Mouse (Mus musculus): ENCODE data around the gene Fxyd7. TPM values are rescaled to one million over a fixed set of nuclear protein-coding genes. Genes with fewer than 3 reads are reported as not detected.

Fxyd7 gene
- polyA plus RNA-seq, 1 experiment from 2014 or later = 1.5 TPM

- 74% methylated on average over 12 of the region's 12 CpGs for WGBS
- no peak for DNase-seq (ENCODE audit: low spot score)
- Histone ChIP-seq H3K27me3 (ENCODE audit: insufficient read depth, poor library complexity, severe bottlenecking) (peaks cover 56% of the 10 kb centered on the region), H3K36me3 (no peaks in the 10 kb centered on the region), H3K4me1 (peaks cover 14% of the 10 kb centered on the region), H3K27ac (no peak overlapping the region), H3K9me3 (no peaks in the 10 kb centered on the region), H3K4me3 (no peak overlapping the region)
These were observed 10.8 kb downstream of the Fxyd7 start for GRCm38 (mm10) chr7:31040281-31041022.

DNA sequence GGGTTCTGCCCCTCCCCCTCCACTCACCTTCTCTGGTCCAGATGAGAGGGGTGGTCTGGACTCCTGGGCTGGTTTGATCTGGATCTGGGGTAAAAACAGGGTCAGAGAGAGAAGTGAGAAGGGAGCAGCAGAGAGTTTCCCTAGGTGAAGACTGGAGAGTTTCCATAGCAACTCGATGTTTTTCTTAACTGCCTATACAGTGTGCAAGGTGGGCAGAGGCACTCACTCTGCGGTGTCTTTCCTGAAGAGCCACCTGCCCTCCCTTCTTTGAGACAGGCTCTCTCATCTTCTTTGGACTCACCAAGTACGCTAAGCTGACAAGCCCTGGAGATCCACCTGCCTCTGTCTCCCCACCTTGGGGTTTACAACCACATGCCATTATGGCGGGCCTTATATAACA is 12.3 kb downstream of the Fxyd7 start:
- Histone ChIP-seq H3K4me1 (peaks cover 14% of the 10 kb centered on the region), H3K36me3 (no peaks in the 10 kb centered on the region), H3K4me3 (no peak overlapping the region), H3K27ac (no peak overlapping the region), H3K9me3 (no peaks in the 10 kb centered on the region), H3K27me3 (ENCODE audit: insufficient read depth, poor library complexity, severe bottlenecking) (peaks cover 42% of the 10 kb centered on the region)
- no peak for DNase-seq (ENCODE audit: low spot score)
- WGBS = 78% methylated on average over 4 of the region's 4 CpGs

DNA sequence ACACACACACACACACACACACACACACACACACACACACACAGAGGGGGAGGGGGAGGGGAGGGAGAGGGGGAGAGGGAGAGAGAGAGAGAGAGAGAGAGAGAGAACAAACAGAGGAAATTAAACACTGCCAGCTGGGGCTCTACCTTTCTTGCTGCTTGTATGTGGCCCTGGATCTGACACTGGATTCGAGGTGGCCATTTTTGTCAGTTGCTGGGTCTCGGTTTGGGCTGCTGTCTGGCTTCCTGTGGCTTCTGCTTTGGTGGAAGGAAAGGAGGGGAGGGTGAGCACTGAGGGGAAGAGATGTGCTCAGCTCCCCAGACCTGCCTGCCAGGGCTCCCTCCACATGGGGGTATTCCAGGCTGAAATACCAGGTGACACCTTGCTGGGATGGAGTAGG is 13.6 kb downstream of the Fxyd7 start:
- Histone ChIP-seq H3K27ac (no peak overlapping the region), H3K4me1 (peaks cover 12% of the 10 kb centered on the region), H3K27me3 (ENCODE audit: insufficient read depth, poor library complexity, severe bottlenecking) (peaks cover 28% of the 10 kb centered on the region), H3K4me3 (no peak overlapping the region), H3K36me3 (no peaks in the 10 kb centered on the region), H3K9me3 (no peaks in the 10 kb centered on the region)
- DNase-seq (ENCODE audit: low spot score) = no peak
- WGBS = 80% methylated on average over 2 of the region's 2 CpGs

- no peaks in the 10 kb centered on the region for H3K9me3 ChIP-seq
- H3K36me3 ChIP-seq = no peaks in the 10 kb centered on the region
- no peak overlapping the region for H3K27ac ChIP-seq
- no peak for DNase-seq (ENCODE audit: low spot score)
- peaks cover 21% of the 10 kb centered on the region for H3K27me3 ChIP-seq (ENCODE audit: insufficient read depth, poor library complexity, severe bottlenecking)
- peaks cover 5% of the 10 kb centered on the region for H3K4me1 ChIP-seq
- H3K4me3 ChIP-seq = no peak overlapping the region
- 83% methylated on average over 7 of the region's 7 CpGs for WGBS
These were observed 14.3 kb downstream of the Fxyd7 start for GRCm38 (mm10) chr7:31036917-31037316.

- 63% methylated on average over 11 of the region's 11 CpGs for WGBS
- Histone ChIP-seq H3K27ac (no peak overlapping the region), H3K9me3 (no peaks in the 10 kb centered on the region), H3K36me3 (no peaks in the 10 kb centered on the region), H3K4me1 (no peaks in the 10 kb centered on the region), H3K27me3 (ENCODE audit: insufficient read depth, poor library complexity, severe bottlenecking) (peaks cover 4% of the 10 kb centered on the region), H3K4me3 (no peak overlapping the region)
- DNase-seq (ENCODE audit: low spot score) = no peak
These were observed 16.0 kb downstream of the Fxyd7 start for GRCm38 (mm10) chr7:31035291-31035690.

- no peak overlapping the region for H3K4me3 ChIP-seq
- no peaks in the 10 kb centered on the region for H3K36me3 ChIP-seq
- H3K27me3 ChIP-seq (ENCODE audit: insufficient read depth, poor library complexity, severe bottlenecking) = no peaks in the 10 kb centered on the region; the same call in 1 of the 2 replicates
- WGBS = 66% methylated on average over 11 of the region's 11 CpGs
- no peak overlapping the region for H3K27ac ChIP-seq
- no peaks in the 10 kb centered on the region for H3K4me1 ChIP-seq
- no peaks in the 10 kb centered on the region for H3K9me3 ChIP-seq
- no peak for DNase-seq (ENCODE audit: low spot score)
These were observed 16.5 kb downstream of the Fxyd7 start for GRCm38 (mm10) chr7:31034789-31035188.

- no peaks in the 10 kb centered on the region for H3K4me1 ChIP-seq
- 53% methylated on average over 9 of the region's 9 CpGs for WGBS
- H3K27me3 ChIP-seq (ENCODE audit: insufficient read depth, poor library complexity, severe bottlenecking) = no peaks in the 10 kb centered on the region
- H3K9me3 ChIP-seq = no peaks in the 10 kb centered on the region
- no peak overlapping the region for H3K27ac ChIP-seq
- no peak for DNase-seq (ENCODE audit: low spot score)
- H3K4me3 ChIP-seq = no peak overlapping the region
- H3K36me3 ChIP-seq = no peaks in the 10 kb centered on the region
These were observed 17.7 kb downstream of the Fxyd7 start for GRCm38 (mm10) chr7:31033409-31034165.

GRCm38 (mm10) chr7:31031731-31032130 is 19.5 kb downstream of the Fxyd7 start:
- Histone ChIP-seq H3K4me3 (no peak overlapping the region), H3K4me1 (no peaks in the 10 kb centered on the region), H3K9me3 (no peaks in the 10 kb centered on the region), H3K27me3 (ENCODE audit: insufficient read depth, poor library complexity, severe bottlenecking) (no peaks in the 10 kb centered on the region), H3K27ac (no peak overlapping the region), H3K36me3 (no peaks in the 10 kb centered on the region)
- DNase-seq (ENCODE audit: low spot score) = no peak
- 74% methylated on average over 7 of the region's 7 CpGs for WGBS

DNA sequence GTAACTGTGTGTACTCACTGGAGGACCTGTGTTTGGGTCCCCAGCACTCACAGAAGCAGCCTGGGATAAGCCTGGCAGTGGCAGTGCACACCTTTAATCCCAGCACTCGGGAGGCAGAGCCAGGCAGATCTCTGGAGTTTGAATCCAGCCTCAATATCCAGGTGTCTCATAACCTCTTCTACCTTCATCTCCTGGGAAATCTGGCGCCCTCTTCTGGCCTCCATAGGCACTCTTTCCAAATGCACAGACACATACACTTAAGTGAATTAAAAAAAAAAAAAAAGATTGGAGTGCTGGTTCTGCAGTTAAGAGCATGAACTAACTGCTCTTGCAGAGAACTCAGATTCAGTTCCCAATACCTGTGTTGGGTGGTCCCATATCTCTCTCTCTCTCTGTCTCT is 20.6 kb downstream of the Fxyd7 start:
- H3K9me3 ChIP-seq = no peaks in the 10 kb centered on the region
- H3K27me3 ChIP-seq (ENCODE audit: insufficient read depth, poor library complexity, severe bottlenecking) = no peaks in the 10 kb centered on the region
- no peak overlapping the region for H3K4me3 ChIP-seq
- no peaks in the 10 kb centered on the region for H3K4me1 ChIP-seq
- H3K27ac ChIP-seq = no peak overlapping the region
- DNase-seq (ENCODE audit: low spot score) = no peak
- 46% methylated on average over 2 of the region's 2 CpGs for WGBS
- H3K36me3 ChIP-seq = no peaks in the 10 kb centered on the region

- Histone ChIP-seq H3K4me1 (no peaks in the 10 kb centered on the region), H3K4me3 (no peak overlapping the region), H3K27me3 (ENCODE audit: insufficient read depth, poor library complexity, severe bottlenecking) (no peaks in the 10 kb centered on the region), H3K36me3 (no peaks in the 10 kb centered on the region), H3K9me3 (no peaks in the 10 kb centered on the region), H3K27ac (no peak overlapping the region)
- 70% methylated on average over 8 of the region's 8 CpGs for WGBS
- no peak for DNase-seq (ENCODE audit: low spot score)
These were observed 22.7 kb downstream of the Fxyd7 start for GRCm38 (mm10) chr7:31028609-31029008.

GRCm38 (mm10) chr7:31017104-31017901 is 34.0 kb downstream of the Fxyd7 start:
- no peak overlapping the region for H3K4me3 ChIP-seq
- WGBS = 48% methylated on average over 10 of the region's 10 CpGs
- no peaks in the 10 kb centered on the region for H3K9me3 ChIP-seq
- H3K27me3 ChIP-seq (ENCODE audit: insufficient read depth, poor library complexity, severe bottlenecking) = no peaks in the 10 kb centered on the region
- H3K4me1 ChIP-seq = peaks cover 17% of the 10 kb centered on the region
- DNase-seq (ENCODE audit: low spot score) = no peak
- H3K36me3 ChIP-seq = no peaks in the 10 kb centered on the region
- H3K27ac ChIP-seq = no peak overlapping the region

DNA sequence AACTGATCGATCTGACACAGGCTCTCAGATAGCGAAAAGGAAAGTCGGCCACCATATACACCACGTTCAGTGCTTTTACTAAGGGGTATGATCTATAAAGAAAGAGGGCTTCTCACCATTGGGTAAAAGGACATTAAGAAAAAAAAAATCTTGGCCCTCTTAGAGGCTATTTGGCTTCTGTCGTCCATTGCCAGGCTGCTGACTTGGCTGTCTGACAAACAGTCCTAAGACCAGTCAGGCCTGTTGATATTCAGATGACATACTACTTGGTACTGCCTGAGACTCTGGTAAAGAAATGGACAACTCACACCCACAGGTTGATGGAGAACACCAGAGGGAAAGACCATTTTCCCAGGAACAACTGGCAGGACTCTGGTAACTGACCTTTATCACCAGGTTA is 38.3 kb downstream of the Fxyd7 start:
- Histone ChIP-seq H3K4me3 (no peak overlapping the region), H3K36me3 (no peaks in the 10 kb centered on the region), H3K9me3 (no peaks in the 10 kb centered on the region), H3K27ac (no peak overlapping the region), H3K4me1 (peaks cover 17% of the 10 kb centered on the region), H3K27me3 (ENCODE audit: insufficient read depth, poor library complexity, severe bottlenecking) (no peaks in the 10 kb centered on the region)
- WGBS = 84% methylated on average over 5 of the region's 5 CpGs
- DNase-seq (ENCODE audit: low spot score) = no peak

GRCm38 (mm10) chr7:31008889-31009288 is 42.4 kb downstream of the Fxyd7 start:
- H3K4me3 ChIP-seq = no peak overlapping the region
- no peaks in the 10 kb centered on the region for H3K27me3 ChIP-seq (ENCODE audit: insufficient read depth, poor library complexity, severe bottlenecking)
- no peaks in the 10 kb centered on the region for H3K9me3 ChIP-seq
- H3K27ac ChIP-seq = no peak overlapping the region
- H3K36me3 ChIP-seq = no peaks in the 10 kb centered on the region
- WGBS = 86% methylated on average over 3 of the region's 3 CpGs
- DNase-seq (ENCODE audit: low spot score) = no peak
- no peaks in the 10 kb centered on the region for H3K4me1 ChIP-seq
